ENCODE assay signal across 21 mouse cellular contexts in genomic region chr12:51663908-51664307, GRCm38 (mm10). TPM values are rescaled to one million over a fixed set of nuclear protein-coding genes. Genes with fewer than 3 reads are reported as not detected.
A peak's percentile ranks its signal among the peaks of the same experiment; 100 is the strongest.
DNase-seq lines count a peak whose midpoint lies in the region; ATAC-seq and TF ChIP-seq lines count a peak whose summit lies in the region.
"Had no signal": no experiment of that assay in that cellular context is flagged by ENCODE, and none has a peak within 500 bp of the region (broad histone marks: within the 10 kb centered on the region; RNA-seq: fewer than 3 reads in every experiment).

No protein-coding gene starts in this region.

- no peaks in the 10 kb centered on the region for H3K9me3 ChIP-seq in kidney, embryonic 15.5 days (replicated peaks)
- H3K9me3 ChIP-seq in kidney, postnatal 0 days (replicated peaks; ENCODE audit: low read length): no peaks in the 10 kb centered on the region
- H3K9me3 ChIP-seq: embryonic facial prominence, embryonic 10.5 days; embryonic facial prominence, embryonic 12.5 days; forebrain, embryonic 13.5 days; forebrain, embryonic 15.5 days had no signal

- H3K9ac ChIP-seq in kidney, embryonic 15.5 days: no peak overlapping the region
- no peak overlapping the region for H3K9ac ChIP-seq in kidney, postnatal 0 days (ENCODE audit: low read depth, low read length)
- H3K9ac ChIP-seq: embryonic facial prominence, embryonic 12.5 days; forebrain, embryonic 13.5 days; forebrain, embryonic 15.5 days had no signal

- H3K4me3 ChIP-seq in kidney, embryonic 15.5 days (replicated peaks): no peak overlapping the region
- H3K4me3 ChIP-seq in kidney, postnatal 0 days (replicated peaks; ENCODE audit: low read depth, low read length): no peak overlapping the region
- H3K4me3 ChIP-seq: embryonic facial prominence, embryonic 10.5 days; embryonic facial prominence, embryonic 12.5 days; forebrain, embryonic 13.5 days; forebrain, embryonic 15.5 days had no signal

- in situ Hi-C loops in Patski (cut with MboI; ENCODE audit: low pct_unique_long_range_greater_than_20kb): no loop called here

- TF ChIP-seq CTCF in kidney, postnatal 0 days (IDR thresholded peaks at IDR 0.05; ENCODE audit: low read depth): no peak
- no peak for TF ChIP-seq CTCF in Patski (IDR thresholded peaks at IDR 0.05)

- CTCF ChIA-PET in Patski (lab: Charles Lee): no interaction called here

- H3K27me3 ChIP-seq in kidney, embryonic 15.5 days: no peaks in the 10 kb centered on the region
- no peaks in the 10 kb centered on the region for H3K27me3 ChIP-seq in kidney, postnatal 0 days (ENCODE audit: insufficient read depth, low read length)
- no peaks in the 10 kb centered on the region for H3K27me3 ChIP-seq in Patski
- H3K27me3 ChIP-seq: embryonic facial prominence, embryonic 12.5 days; forebrain, embryonic 13.5 days; forebrain, embryonic 15.5 days had no signal

- POLR2A ChIA-PET in Patski (lab: Charles Lee): no interaction called here

- H3K27ac ChIP-seq in kidney, embryonic 15.5 days: peak overlapping the region; percentile 32
- H3K27ac ChIP-seq in kidney, postnatal 0 days: peak overlapping the region; percentile 14; the same call in 1 of the 2 replicates
- H3K27ac ChIP-seq: embryonic facial prominence, embryonic 10.5 days; embryonic facial prominence, embryonic 12.5 days; forebrain, embryonic 13.5 days; forebrain, embryonic 15.5 days had no signal

- peaks cover 17% of the 10 kb centered on the region for H3K4me1 ChIP-seq in kidney, embryonic 15.5 days
- H3K4me1 ChIP-seq in kidney, postnatal 0 days (replicated peaks; ENCODE audit: insufficient read depth, low read length): 0 out of 2 replicates have a peak, but pooled peaks cover 4% of the 10 kb centered on the region

- no peak overlapping the region for H3K4me2 ChIP-seq in kidney, embryonic 15.5 days
- no peak overlapping the region for H3K4me2 ChIP-seq in kidney, postnatal 0 days (ENCODE audit: low read length)
- H3K4me2 ChIP-seq: embryonic facial prominence, embryonic 12.5 days; forebrain, embryonic 13.5 days; forebrain, embryonic 15.5 days had no signal

- peak; percentile 53 for DNase-seq in heart, adult 11 months
- DNase-seq in heart, adult 18-20 months: no peak
- no peak for DNase-seq in kidney, adult 18-20 months
- DNase-seq in kidney, postnatal 0 days (ENCODE audit: low spot score): no peak
- no peak for DNase-seq in kidney, postnatal 25 days
- DNase-seq in Patski (ENCODE audit: low read depth, low spot score): no peak
- DNase-seq: adrenal gland, adult 8-10 months; adrenal gland, postnatal 14 days; adrenal gland, postnatal 36 days; cerebellum, adult 11-12 months; cerebellum, adult 2 months; cerebellum, adult 9-10 months; cerebellum, postnatal 10 days; cerebellum, postnatal 25 days had no signal

- H3K36me3 ChIP-seq in kidney, embryonic 15.5 days: no peaks in the 10 kb centered on the region
- H3K36me3 ChIP-seq in kidney, postnatal 0 days (ENCODE audit: insufficient read depth, low read length): no peaks in the 10 kb centered on the region
- H3K36me3 ChIP-seq: embryonic facial prominence, embryonic 10.5 days; embryonic facial prominence, embryonic 12.5 days; forebrain, embryonic 15.5 days had no signal

- no peak for ATAC-seq in kidney, embryonic 15.5 days (replicated peaks; ENCODE audit: low FRiP score)
- no peak for ATAC-seq in kidney, postnatal 0 days (replicated peaks; ENCODE audit: low FRiP score, low read depth)
- peak; percentile 65 for ATAC-seq in Patski
- ATAC-seq in megakaryocyte, adult 5-6 weeks (ENCODE audit: poor library complexity, severe bottlenecking): no peak
- ATAC-seq: activated CD4-positive, CD25-positive, alpha-beta regulatory T cell, adult 4 months; forebrain, embryonic 13.5 days; forebrain, embryonic 15.5 days had no signal

RNA-seq across cellular contexts. Expression of gene Ap4s1, which starts 26.9 kb away (rescaled TPM):
- 10 to 100 TPM; 59.1 to 60.9 TPM for total RNA-seq in heart, adult 18-20 months (2021)
- 31.7 and 32.2 TPM in 2 replicates for polyA plus RNA-seq in kidney, embryonic 15.5 days (2015; fragmentation: Nextera tagmentation; extraction: Ambion mirVana)
- polyA plus RNA-seq in kidney, postnatal 0 days (2015; fragmentation: Nextera tagmentation; extraction: Ambion mirVana): 37.9 and 48.3 TPM in 2 replicates
- 11.8 TPM for polyA plus RNA-seq in Patski (2021)
- total RNA-seq in megakaryocyte, adult 5-6 weeks (2015): 40.4 and 41.6 TPM in 2 replicates
- total RNA-seq in megakaryocyte, adult 5-6 weeks (2017): 27.2 and 33.9 TPM in 2 replicates

RNA-seq across cellular contexts. Expression of gene Strn3, which starts 27.8 kb away (rescaled TPM):
- total RNA-seq in heart, adult 18-20 months (2021): 100 to 1,000 TPM; 102 to 109 TPM
- polyA plus RNA-seq in kidney, embryonic 15.5 days (2015; fragmentation: Nextera tagmentation; extraction: Ambion mirVana): 45.5 and 45.7 TPM in 2 replicates
- polyA plus RNA-seq in kidney, postnatal 0 days (2015; fragmentation: Nextera tagmentation; extraction: Ambion mirVana): 44.1 and 46.3 TPM in 2 replicates
- polyA plus RNA-seq in Patski (2021): 67.9 TPM
- total RNA-seq in megakaryocyte, adult 5-6 weeks (2015): 28.1 and 31.0 TPM in 2 replicates
- total RNA-seq in megakaryocyte, adult 5-6 weeks (2017): 49.2 and 59.5 TPM in 2 replicates
